Mouse (Mus musculus) right cerebral cortex, adult 18-20 months (tissue): ENCODE results near the gene Itpr2.
A peak's percentile ranks its signal among the peaks of the same experiment; 100 is the strongest.
"Not testable (repeated sequence)": the region's sequence is repeated elsewhere in the genome, so short reads cannot be mapped to it uniquely, and the experiment has no call there.

Source experiments
- DNase-seq: peaks from one replicate; pipeline ENCODE4 v3.0.0; 2022; ENCODE audit warnings: mixed read lengths

Itpr2 gene

GRCm38 (mm10) chr6:146464645-146465042, 37.4 kb downstream of the Itpr2 start:
- DNase-seq, result not testable (repeated sequence)

GRCm38 (mm10) chr6:146464014-146464644, 37.9 kb downstream of the Itpr2 start:
- DNase-seq, result no peak

GRCm38 (mm10) chr6:146460936-146461335, 41.1 kb downstream of the Itpr2 start:
- DNase-seq, result no peak

DNA sequence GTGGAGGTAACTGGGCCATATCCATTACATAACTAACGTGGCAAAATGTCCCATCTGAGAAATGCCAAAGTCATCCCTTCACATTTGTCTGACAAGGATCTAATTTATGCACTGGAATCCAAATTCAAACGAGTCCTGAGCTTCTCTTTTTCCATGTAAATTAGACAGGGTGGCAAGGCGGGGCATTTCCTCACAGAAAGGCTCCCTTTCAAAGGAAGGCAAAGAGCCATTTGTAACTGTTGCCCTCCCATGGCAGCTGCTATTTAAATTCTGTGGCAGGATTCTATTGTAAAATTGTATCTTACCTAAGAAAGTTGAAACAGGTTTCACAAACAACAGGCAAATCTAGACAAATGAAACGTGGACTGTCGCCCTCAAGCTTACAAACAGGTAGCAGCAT, 43.6 kb downstream of the Itpr2 start:
- no peak for DNase-seq

- no peak for DNase-seq
Measured at GRCm38 (mm10) chr6:146456741-146457140, 45.3 kb downstream of the Itpr2 start.

DNA sequence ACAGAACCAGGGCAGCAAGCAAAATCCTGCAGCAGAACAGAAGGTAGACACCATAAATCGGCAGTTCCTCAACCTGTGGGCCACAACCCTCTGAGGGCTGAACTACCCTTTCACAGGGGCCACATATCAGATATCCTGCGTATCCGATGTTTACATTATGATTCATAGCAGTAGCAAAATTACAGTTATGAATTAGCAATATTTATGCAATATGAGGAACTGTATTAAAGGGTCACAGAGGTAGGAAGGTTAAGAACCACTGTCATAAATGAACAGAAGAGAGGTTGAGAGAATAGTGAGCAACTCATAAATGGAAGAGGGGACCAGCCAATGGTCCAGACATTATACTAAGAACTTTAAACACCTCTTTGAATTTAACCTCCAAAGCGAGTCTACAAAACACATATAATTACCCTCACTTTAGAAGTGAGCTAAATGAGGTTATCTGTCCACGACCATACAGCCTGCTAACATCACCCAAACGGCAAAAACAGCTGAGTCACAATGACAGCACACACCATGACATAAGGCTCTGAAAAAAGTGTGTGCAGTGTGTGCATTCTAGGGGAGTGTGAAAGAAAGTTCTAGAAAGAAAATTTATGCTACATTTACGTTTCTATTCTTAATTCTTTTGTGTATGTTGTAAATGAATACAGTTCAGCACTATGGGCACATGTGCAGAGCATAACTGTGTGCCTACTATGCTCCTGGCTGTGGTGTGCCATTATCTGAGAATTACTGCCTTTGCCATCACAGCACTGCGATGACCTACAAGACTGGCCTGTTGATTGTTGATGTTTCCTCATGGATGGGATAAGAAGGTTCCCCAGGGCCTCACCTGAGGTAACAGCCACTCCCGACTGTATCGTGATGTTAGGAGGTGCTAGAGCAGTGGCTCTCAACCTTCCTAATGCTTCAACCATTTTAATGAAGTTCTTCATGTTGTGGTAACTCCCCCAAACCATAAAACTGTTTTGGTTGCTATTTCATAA, 47.2 kb downstream of the Itpr2 start:
- no peak for DNase-seq

DNA sequence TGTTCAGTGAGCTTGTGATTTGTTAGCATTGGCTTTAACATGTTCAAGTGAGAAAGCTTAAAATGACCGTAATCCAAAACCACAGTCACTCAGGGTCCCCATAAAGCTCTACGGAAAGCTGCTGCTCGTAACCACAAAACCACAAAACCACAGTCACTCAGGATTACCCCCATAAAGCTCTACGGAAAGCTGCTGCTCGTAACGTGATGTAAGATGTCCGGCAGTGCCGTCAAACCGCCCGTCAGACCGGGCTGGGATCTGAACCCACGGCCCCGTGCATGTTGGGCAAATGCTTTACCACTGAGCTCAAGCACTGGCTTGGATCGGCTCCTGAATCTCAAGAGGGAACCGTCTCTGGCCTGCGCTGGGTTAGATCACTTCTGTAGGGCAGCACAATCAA, 49.5 kb downstream of the Itpr2 start:
- DNase-seq, result no peak

DNA sequence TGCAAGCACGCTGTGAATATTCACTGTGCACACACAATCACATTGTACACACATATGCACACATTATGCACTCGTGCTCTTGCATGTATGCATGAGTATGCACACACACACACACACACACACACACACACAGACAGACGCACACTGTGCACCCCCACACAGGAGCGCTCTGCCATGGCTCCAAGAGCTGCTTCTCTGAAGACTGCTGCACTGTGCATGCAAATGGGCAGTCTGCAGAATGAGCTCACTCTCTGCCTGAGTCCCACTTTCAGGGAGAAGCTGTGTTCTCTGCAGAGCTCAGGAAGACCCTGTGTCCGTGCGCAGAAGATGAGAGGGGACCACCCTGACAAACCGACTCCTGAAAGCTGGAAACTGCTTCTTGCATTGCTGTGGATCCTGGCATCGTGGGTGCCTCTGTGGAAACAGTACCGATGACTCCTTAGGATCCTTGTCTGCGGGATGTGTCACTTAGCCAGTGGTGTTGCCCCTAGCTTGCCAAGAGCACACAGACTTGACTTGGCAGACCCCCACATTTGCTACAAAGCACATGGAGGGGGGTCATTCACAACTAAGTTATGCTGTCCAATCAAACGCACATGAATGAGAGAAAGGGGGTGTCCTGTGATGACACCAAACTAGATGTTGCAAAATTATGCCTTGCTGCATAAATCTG, 55.9 kb downstream of the Itpr2 start:
- no peak for DNase-seq

DNA sequence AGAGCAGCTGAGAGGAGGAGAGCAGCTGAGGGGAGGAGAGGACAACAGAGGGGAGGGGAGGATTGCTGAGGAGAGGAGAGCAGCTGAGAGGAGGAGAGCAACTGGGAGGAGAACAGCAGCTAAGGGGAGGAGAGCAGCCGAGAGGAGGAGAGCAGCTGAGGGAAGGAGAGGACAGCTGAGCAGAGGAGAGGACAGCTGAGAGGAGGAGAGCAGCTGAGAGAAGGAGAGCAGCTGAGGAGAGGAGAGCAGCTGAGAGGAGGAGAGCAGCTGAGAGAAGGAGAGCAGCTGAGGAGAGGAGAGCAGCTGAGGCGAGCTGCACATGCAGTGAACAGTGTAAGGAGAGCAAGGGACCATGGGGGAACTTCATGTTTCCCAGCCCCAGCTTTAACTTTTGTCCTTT, 62.2 kb downstream of the Itpr2 start:
- DNase-seq, result no peak

DNA sequence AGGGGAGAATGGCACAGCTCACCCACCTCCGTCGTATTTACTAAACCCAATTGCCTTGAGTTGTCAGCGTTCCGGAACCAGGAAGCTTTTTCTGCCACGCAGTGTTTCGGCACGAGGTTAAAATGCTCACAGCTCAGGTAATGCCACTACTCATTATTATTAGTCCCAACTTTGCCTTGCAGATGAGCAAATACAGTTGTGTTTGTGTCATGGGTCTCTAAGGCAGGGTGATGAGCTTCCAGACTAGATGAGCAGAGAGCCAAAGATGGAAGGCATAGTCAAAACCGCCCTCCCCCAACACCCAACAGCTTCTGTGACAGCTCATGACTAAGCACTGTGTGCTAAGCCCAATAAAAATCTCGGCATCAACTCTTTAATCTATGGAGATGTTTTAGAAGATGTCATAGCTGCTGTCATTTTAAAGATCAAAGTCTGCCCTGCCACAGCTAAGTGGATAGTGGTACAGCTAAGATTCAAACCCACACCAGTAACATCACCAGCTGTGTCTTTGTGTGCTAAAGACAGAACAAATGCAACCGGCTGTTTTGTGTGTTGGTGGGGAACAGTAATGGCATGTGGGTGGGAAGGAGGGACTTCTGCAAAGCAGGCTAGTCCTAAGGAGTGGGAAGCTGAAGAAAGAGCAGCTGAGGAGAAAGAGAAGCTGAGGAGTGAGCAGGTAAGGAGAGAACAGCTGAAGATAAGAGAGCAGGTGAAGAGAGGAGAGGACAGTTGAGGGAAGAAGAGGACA, 62.8 kb downstream of the Itpr2 start:
- DNase-seq, result peak; percentile 35

DNA sequence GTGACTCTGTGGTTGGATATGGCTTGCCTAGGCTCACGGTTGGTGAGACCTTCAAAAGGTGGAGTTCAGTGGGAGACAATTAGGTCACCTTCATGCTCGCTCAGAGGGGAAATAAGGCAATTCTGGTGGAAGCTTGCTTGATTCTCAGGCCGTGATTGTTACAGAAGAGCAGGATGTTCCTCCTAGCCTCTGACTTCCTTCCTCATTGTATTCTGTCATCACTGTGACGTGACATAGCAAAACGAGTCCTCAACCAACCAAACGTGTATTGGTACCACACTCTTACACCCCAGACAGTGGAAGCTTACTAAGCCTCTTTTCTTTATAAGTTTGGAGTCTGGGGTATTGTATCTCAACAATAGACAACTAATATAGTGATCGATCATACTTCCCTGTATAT, 64.0 kb downstream of the Itpr2 start:
- DNase-seq, result no peak

DNA sequence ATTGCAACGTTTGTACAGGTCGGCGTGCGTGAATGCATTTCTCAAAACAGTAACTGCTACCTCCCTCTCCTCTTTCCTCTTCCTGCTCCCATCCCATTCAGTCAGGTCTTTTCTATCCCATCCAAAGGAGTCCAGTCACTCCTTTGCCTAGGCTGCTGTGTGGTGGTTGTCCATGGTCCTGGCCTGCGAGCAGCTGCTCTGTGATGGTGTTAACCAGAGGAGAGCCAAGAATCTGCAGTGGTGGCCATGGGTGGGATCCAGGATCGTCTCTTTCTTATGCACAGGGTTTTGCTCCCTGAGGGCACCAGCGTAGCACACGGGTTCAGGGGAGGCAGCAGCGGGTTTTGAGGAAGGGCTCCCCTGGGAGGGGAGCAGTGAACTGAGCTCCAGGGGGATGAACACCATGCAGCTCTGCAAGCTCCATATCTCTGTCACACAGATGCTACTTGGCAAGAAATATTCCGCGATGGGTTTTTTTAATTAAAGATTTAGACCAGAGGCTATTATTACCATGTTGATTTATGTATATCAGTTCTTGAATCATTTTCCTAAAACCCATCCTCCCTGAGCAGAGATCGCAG, 65.0 kb downstream of the Itpr2 start:
- no peak for DNase-seq

- no peak for DNase-seq
Measured at GRCm38 (mm10) chr6:146434217-146434616, 67.8 kb downstream of the Itpr2 start.

- DNase-seq, result no peak
Measured at GRCm38 (mm10) chr6:146432218-146432865, 69.7 kb downstream of the Itpr2 start.

GRCm38 (mm10) chr6:146431777-146432176, 70.2 kb downstream of the Itpr2 start:
- DNase-seq, result no peak

GRCm38 (mm10) chr6:146429694-146430380, 72.2 kb downstream of the Itpr2 start:
- no peak for DNase-seq

DNA sequence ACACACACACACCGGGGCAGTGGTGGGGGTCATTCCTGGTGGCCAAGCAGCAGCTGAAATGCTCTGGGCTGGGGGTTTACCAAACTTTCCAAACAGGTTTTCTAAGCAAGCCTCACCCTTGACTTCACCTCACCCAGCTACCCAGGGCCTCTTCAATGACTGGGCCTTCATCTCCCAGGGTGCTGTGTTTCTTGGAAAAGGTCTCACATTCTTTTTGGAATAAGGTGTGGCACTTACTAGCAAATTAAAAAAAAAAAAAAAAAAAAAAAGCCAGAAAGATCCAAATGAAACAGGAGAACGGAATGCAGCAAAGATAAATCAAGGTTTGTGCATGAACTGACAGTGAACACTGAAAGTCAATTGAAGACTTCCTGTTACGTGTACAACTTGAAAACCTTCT, 77.2 kb downstream of the Itpr2 start:
- no peak for DNase-seq

- no peak for DNase-seq
Measured at GRCm38 (mm10) chr6:146424326-146424725, 77.7 kb downstream of the Itpr2 start.

DNA sequence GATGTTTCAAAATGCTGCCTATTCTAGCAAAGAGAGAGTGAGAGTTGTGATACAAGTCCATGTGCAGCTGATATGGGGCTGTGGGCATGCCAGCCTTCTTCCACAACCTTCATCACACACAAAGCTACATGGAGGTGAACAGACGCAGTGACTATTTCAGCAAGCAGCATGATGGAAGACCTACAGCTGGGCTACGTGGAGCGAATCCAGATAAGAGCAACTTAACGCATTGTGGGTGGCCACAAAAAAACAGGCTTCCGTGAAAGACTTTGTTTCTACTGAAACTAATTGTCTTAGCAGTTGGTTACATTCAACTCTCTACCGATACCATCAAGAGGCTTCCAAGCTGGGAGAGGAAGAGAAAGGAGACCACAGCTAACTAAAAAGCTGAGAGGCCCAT, 81.3 kb downstream of the Itpr2 start:
- DNase-seq, result no peak

- no peak for DNase-seq
Measured at GRCm38 (mm10) chr6:146416461-146416860, 85.6 kb downstream of the Itpr2 start.

GRCm38 (mm10) chr6:146414094-146414493, 87.9 kb downstream of the Itpr2 start:
- no peak for DNase-seq
